Mouse (Mus musculus): Measurements from ENCODE around the gene Mcm2.

Mcm2 gene

GRCm38 (mm10) chr6:88898534-88899048 lies at the start of gene Mcm2:
Mcm2 (minus strand) TSS chr6:88898780.
- DNase-seq (ENCODE audit: low read depth, low spot score) = peak; percentile 96

DNA sequence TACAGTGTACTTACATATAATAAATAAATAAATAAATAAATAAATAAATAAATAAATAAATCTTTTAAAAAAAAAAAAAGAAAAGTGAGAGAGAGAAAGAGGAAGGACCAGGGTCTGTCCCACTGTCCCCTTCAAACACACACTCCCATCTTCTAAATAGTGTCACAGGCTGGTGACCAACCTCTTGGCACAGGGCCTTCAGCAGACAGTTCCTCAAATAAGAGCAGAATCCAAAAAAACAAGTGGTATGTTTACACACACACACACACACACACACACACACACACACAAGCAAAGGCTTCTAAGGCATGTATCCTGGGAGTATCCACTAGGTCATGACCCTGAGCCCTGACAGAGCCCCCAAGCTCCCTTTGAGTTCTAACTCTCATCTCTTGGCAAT lies 49.2 kb upstream of the Mcm2 start:
- no peak for DNase-seq (ENCODE audit: low read depth, low spot score)

GRCm38 (mm10) chr6:88946442-88946841 lies 47.9 kb upstream of the Mcm2 start:
- no peak for DNase-seq (ENCODE audit: low read depth, low spot score)

GRCm38 (mm10) chr6:88943666-88944065 lies 45.1 kb upstream of the Mcm2 start:
- DNase-seq (ENCODE audit: low read depth, low spot score) = no peak

GRCm38 (mm10) chr6:88942595-88942994 lies 44.0 kb upstream of the Mcm2 start:
- DNase-seq (ENCODE audit: low read depth, low spot score) = peak; percentile 78

DNA sequence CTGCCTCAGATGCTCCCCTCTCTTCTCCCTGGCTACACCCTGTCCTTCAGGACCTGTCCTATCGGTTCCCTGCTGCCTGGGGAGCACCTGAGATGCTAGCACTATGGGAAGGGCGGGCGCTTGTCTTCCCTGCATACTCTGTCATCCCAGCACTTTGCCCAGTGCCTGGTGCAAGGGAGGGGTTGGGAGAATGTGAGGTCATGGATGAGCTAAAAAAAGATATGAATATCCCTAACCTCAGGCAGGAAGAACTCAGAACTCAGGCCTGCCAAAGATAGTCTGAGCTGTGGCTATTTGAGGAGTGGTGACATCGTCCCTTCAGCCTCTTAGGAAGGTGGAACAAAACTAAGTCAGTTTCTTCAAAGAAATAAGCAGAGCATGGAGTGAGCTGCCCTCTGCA lies 43.0 kb upstream of the Mcm2 start:
- peak; percentile 58 for DNase-seq (ENCODE audit: low read depth, low spot score)

- DNase-seq (ENCODE audit: low read depth, low spot score) = no peak
These were observed 41.7 kb upstream of the Mcm2 start for GRCm38 (mm10) chr6:88940090-88940916.

DNA sequence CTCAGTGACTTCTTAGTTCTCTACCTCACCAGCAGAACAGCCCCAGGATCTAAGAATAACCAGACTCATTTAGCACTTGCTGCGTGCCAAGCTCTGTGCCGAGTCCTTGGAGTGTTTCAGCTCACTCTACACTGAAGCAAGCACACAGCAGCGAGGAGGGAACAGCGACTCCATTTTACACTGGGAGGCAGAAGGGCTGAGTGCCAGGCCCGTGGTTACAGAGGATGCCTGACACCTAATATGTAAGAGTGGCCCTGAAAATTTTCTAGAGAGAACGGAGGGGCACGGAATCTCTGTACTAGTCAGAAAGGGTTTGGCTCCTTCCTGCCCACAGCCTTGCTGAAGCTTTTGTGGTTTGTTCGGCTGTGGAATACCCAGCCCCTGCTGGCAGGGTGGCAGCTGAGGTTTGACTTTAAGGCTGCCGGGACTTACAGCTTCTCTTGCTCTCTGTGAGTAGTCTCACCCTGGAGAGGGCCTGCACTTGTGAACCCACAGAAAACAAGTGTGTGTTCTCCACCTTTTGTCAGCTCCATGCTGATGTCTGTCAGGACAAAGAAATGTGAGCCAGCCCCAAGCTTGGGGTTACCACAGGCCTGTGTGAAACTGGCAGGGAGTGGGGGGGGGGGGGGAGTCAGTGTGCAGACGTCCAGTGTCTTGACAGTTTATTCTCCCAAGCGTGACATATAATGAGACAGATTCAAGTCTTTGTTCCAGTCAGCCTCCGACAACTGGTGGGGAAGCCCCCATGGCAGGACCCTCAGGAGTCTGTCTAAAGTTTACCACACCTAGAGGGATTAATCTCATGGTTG lies 40.9 kb upstream of the Mcm2 start:
- peak; percentile 89 for DNase-seq (ENCODE audit: low read depth, low spot score)

- DNase-seq (ENCODE audit: low read depth, low spot score) = no peak
These were observed 40.1 kb upstream of the Mcm2 start for GRCm38 (mm10) chr6:88938664-88939055.

- DNase-seq (ENCODE audit: low read depth, low spot score) = no peak
These were observed 39.5 kb upstream of the Mcm2 start for GRCm38 (mm10) chr6:88937971-88938663.

DNA sequence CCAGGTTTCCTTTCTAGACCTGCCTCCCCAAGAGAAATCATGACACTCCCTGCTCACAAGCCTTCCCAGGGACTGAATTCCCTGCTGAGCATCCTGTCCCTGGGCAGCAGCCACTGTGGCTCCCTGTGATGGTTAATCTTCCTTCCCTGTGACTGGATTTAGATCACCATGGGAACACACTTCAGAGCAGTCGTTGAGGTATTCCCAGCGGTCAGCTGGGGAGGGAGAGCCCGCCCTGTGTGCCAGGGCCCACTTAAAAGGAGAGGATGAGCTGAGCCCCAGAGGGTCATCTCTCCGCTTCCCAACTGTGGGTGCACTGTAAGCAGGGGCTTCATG lies 38.6 kb upstream of the Mcm2 start:
- DNase-seq (ENCODE audit: low read depth, low spot score) = peak; percentile 48

DNA sequence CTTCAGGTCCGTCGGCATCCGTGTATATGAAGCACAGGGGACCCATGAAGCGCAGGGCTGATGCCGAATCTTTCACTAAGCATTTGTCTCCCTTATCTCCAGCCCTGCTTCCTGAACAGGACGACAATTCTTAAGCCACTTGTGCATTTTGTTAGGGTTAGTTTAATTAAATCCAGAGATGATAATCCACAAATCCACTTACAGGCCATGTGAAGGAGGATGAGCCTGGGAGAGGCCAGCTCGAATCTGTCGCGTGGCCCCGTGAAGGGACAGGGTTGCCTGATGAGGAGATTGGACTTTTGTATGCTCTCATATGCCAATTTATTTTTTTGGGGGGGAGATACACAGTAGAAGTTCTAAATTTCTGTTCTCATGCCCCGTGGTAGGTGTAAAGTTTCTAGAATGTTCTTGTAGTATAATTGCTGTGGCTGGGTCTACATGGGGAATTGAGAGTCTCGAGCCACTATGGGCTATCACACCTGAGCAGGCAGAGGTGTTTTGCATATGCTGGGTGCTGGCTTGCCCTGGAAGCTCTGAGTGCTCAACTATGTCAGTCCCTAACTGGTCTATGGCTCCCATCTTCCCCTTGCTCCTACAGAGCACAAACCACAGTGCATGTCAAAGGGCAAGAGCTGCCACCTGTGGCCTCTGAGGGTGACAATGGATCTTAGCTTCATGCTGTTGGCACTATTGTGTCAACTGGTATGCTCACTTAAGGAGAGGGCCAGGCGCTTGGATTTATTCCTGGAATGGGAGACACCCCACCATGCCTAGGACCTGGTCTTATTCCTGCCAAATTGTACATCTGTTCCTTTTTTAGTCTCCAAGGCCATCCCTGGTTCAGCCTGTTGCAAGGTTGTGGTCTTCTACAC lies 38.0 kb upstream of the Mcm2 start:
- DNase-seq (ENCODE audit: low read depth, low spot score) = peak; percentile 60

DNA sequence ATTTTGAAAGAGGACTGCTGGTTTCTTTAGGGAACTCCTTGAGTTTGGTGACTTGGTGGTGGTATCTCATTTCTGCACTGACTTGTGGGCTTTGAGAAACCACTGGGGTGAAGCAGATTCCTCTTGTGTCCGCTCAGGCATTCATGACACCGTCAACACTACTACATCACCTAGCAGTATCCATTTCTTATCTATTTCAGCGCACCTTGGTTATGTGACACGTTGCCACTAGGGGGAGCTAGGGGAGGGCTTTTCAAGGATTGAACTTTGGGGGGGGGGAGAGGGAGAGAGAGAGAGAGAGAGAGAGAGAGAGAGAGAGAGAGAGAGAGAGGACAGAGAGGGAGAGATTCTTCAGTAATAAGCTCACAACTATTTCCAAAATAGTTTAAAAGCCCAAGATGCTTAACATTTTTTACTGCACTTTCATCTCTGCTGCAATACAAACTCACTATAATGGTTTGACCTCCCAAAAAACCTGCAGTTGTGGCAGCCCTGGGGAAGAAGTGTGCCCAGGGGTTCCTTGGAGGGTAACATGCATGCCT lies 37.2 kb upstream of the Mcm2 start:
- peak; percentile 89 for DNase-seq (ENCODE audit: low read depth, low spot score)

DNA sequence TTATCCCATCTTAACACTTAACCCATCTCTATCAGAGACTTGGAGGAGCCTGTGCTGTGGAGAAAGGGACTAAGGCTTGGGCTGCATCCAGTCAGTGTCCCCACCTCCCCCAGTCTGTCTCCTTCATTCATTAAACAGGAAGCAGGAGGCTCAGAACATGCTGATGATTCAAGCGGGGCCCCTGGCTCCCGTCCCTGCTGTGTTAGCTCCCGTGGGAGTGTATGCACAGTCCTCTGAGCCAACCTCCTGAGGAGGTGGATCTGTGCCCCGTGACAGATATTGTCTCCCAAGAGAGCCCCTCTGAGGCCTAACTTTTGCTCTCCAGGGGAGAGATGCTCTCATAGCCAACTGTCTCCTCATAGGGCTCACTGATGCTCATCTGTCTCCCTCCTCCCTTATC lies 36.2 kb upstream of the Mcm2 start:
- DNase-seq (ENCODE audit: low read depth, low spot score) = peak; percentile 87

- no peak for DNase-seq (ENCODE audit: low read depth, low spot score)
These were observed 35.6 kb upstream of the Mcm2 start for GRCm38 (mm10) chr6:88934132-88934531.

GRCm38 (mm10) chr6:88931449-88931848 lies 32.9 kb upstream of the Mcm2 start:
- DNase-seq (ENCODE audit: low read depth, low spot score) = no peak

- no peak for DNase-seq (ENCODE audit: low read depth, low spot score)
These were observed 31.5 kb upstream of the Mcm2 start for GRCm38 (mm10) chr6:88930049-88930448.

- DNase-seq (ENCODE audit: low read depth, low spot score) = no peak
These were observed 30.9 kb upstream of the Mcm2 start for GRCm38 (mm10) chr6:88929451-88929850.

DNA sequence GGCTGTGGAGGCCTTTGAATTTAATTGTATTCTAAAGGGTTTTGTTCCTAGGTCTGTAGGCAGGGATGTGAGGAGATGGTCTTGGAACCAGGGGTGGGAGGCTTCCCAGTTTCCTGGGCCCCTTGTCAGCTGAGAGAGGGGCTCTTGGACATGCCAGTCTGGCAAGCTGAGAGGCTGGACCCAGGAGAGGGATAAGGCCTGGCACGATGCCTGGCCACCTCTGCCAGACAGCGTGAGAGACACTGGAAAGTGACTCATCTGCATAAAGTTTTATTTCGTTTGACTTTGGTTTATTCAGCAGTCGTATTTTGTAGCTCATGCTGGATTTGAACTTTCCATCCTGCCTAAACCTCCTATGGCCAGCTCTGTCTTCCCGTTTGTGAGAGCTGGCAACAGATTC lies 30.0 kb upstream of the Mcm2 start:
- DNase-seq (ENCODE audit: low read depth, low spot score) = no peak

DNA sequence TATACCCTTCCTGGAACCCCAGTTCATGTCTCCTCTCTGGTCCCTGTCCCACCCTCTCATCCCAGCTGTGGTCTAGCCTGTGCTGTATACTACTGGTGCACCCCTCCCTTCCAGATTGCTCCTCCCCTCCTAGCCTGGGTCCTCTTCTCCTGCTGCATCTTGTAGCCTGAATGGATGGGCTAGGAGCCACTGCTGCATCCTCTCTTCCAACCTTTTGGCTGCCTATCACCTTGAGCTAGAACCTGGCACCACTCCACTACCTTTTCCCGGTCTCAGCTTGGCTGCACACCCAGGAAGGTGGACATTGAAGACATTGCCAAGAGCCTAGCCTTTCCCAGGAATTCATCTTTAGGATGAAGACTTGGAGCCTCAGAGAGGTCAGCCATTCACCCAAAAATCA lies 29.4 kb upstream of the Mcm2 start:
- no peak for DNase-seq (ENCODE audit: low read depth, low spot score)

GRCm38 (mm10) chr6:88927595-88927994 lies 29.0 kb upstream of the Mcm2 start:
- DNase-seq (ENCODE audit: low read depth, low spot score) = peak; percentile 90

Data from brain, adult 2 months (tissue).